Mouse (Mus musculus): ENCODE measurements around the gene Slc22a23.

DNA sequence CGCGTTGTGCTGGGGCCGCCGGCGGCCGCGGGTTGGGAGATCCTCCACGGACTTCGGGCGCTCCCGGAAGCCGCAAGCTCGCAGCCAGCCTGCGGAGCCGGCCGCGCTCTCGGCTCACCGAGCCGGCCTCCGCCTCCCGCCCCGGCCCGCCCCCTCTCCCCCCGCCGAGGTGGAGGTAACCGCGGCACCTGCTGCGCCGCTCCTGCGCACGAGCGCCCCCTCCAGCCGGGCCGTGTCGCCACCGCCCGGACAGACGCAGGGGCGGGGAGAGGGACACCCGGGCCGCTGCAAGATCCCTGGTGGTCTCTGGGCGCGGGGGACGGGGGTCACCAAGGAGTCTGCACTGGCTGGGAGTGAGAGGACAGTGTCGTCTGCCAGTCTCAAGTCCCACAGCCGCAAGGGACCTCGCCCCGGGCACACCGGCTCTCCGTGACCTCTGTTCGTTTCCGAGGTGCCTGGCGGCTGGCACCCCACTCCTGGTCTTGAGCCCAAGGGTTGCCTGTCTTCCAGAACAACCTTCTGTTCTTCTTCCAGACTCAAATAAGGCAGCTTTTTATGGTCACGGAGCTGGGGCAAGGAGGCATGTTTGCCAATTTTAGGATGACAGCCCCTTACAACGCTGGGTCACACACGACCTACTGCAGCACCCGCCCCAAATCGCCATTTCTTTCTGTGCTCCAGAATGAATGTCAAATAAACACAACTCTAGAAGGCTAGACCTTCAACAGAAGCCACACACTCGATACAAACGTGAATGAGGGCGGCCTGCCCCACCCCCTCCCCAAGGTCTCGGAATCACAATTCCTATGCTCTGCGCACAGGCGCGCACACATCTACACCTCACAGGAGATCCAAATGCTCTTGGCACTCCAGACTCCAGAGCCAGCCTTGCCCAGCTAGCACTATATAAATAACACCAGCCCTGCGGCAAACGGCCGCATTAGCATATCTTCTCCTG, at the start of gene Slc22a23:
- TF ChIP-seq ZNF384 (IDR thresholded peaks at IDR 0.05; ENCODE audit: low read depth, low read length) (no peak), HCFC1 (IDR thresholded peaks at IDR 0.05; ENCODE audit: borderline replicate concordance, insufficient read depth, low read length) (no peak), MAFK (IDR thresholded peaks at IDR 0.05; ENCODE audit: insufficient read depth, low read depth, low read length) (no peak), CHD2 (IDR thresholded peaks at IDR 0.05; ENCODE audit: low read depth, low read length) (no peak), ZC3H11A (IDR thresholded peaks at IDR 0.05; ENCODE audit: borderline replicate concordance, low read depth, low read length) (no peak)

Measured in ES-E14 (cell line).